19 mouse cellular contexts compared by ENCODE assay signal in the genomic region with DNA sequence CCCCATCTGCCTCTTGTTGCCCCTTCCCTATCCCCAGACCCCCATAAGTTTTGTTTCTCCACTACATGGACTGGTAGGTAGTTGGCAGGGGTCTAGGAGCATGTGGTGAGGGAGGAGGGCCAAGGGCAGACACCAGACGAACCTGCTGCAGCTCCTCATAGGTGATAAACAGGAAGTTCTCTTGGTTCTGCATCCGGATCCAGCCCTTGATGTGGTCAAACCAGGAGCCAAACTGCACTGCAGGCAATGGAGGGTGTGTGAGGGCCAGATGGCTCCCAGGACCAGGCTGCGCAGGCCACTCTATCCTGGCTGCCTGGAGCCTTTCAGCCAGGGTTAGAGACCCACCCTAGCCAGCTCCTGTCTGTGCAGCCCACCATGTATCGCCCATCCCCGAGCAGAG. TPM values are rescaled to one million over a fixed set of nuclear protein-coding genes. Genes with fewer than 3 reads are reported as not detected.
DNase-seq lines count a peak whose midpoint lies in the region; TF ChIP-seq lines count a peak whose summit lies in the region.
"Had no signal": no experiment of that assay in that cellular context is flagged by ENCODE, and none has a peak within 500 bp of the region (broad histone marks: within the 10 kb centered on the region; RNA-seq: fewer than 3 reads in every experiment).

No protein-coding gene starts in this region.

- H3K36me3 ChIP-seq in thymus, adult 2 months (ENCODE audit: control insufficient read depth, insufficient read depth, low read length): no peaks in the 10 kb centered on the region

- no peaks in the 10 kb centered on the region for H3K27me3 ChIP-seq in thymus, adult 2 months (ENCODE audit: control insufficient read depth, insufficient read depth, low read length)
- H3K27me3 ChIP-seq: limb, embryonic 15.5 days had no signal

- DNase-seq in 416B (ENCODE audit: low read depth): peak; percentile 30
- DNase-seq in CD4-positive, CD25-positive, alpha-beta regulatory T cell, adult 2 months (ENCODE audit: low read depth, low spot score): peak; percentile 86
- DNase-seq in induced T-regulatory cell, adult 2 months (ENCODE audit: low read depth): peak; percentile 87
- peak; percentile 83 for DNase-seq in thymus, adult 2 months
- DNase-seq in frontal cortex, adult 2 months (ENCODE audit: extremely low spot score in 1 of 2, low spot score in 1 of 2): no peak
- no peak for DNase-seq in ovary, postnatal 10 days (ENCODE audit: low spot score)
- DNase-seq in kidney, adult 8-10 months: no peak
- DNase-seq: adrenal gland, postnatal 10 days; cerebellum, adult 2 months; forebrain, postnatal 0 days; gastrocnemius, postnatal 14 days; heart, postnatal 36 days; lung, postnatal 14 days had no signal

- no peak for TF ChIP-seq CTCF in thymus, adult 2 months (IDR thresholded peaks at IDR 0.05; ENCODE audit: borderline replicate concordance, control insufficient read depth, extremely low read depth, insufficient read depth, low read length, poor library complexity)

- peaks cover 32% of the 10 kb centered on the region for H3K4me1 ChIP-seq in thymus, adult 2 months (replicated peaks; ENCODE audit: control insufficient read depth, insufficient read depth, low read length)

- H3K4me3 ChIP-seq in thymus, adult 2 months (ENCODE audit: control insufficient read depth, insufficient read depth, low read length): no peak overlapping the region
- H3K4me3 ChIP-seq: erythroblast, embryonic 14.5 days; limb, embryonic 15.5 days had no signal

- WGBS in thymus, adult 2 months: 10% methylated on average over 5 of the region's 5 CpGs

- peak overlapping the region; percentile 90 for H3K27ac ChIP-seq in thymus, adult 2 months (ENCODE audit: control insufficient read depth, insufficient read depth, low read length)
- H3K27ac ChIP-seq: limb, embryonic 15.5 days had no signal

- peak; percentile 47; the same call in 1 of the 2 replicates for TF ChIP-seq POLR2A in thymus, adult 2 months (IDR thresholded peaks at IDR 0.05; ENCODE audit: control insufficient read depth, extremely low read depth, insufficient read depth, low read length, poor library complexity)

RNA-seq across cellular contexts. Expression of gene Spaca4, which starts 7.9 kb away (rescaled TPM):
- not detected in 2 replicates for polyA plus RNA-seq in thymus, adult 2 months (2012; rRNA removed)
- not detected in 2 replicates for polyA plus RNA-seq in frontal cortex, adult 2 months (2012; rRNA removed)
- polyA plus RNA-seq: cerebellum, adult 2 months; embryonic facial prominence, embryonic 11.5 days; erythroblast, embryonic 14.5 days; forebrain, postnatal 0 days; heart, embryonic 11.5 days; kidney, embryonic 16.5 days; limb, embryonic 15.5 days; liver, embryonic 16.5 days had no signal

RNA-seq across cellular contexts. Expression of gene Fam83e, which starts 12.5 kb away (rescaled TPM):
- 1.5 and 1.7 TPM in 2 replicates for polyA plus RNA-seq in thymus, adult 2 months (2012; rRNA removed)
- 0.18 and 0.21 TPM in 2 replicates for polyA plus RNA-seq in frontal cortex, adult 2 months (2012; rRNA removed)
- polyA plus RNA-seq: forebrain, postnatal 0 days had no signal

RNA-seq across cellular contexts. Expression of gene Sphk2, which starts 15.7 kb away (rescaled TPM):
- 87.4 and 88.1 TPM in 2 replicates for polyA plus RNA-seq in thymus, adult 2 months (2012; rRNA removed)
- 22.4 and 23.3 TPM in 2 replicates for polyA plus RNA-seq in frontal cortex, adult 2 months (2012; rRNA removed)

RNA-seq across cellular contexts. Expression of gene Rpl18, which starts 18.2 kb away (rescaled TPM):
- polyA plus RNA-seq in thymus, adult 2 months (2012; rRNA removed): 2,384 and 2,707 TPM in 2 replicates
- polyA plus RNA-seq in frontal cortex, adult 2 months (2012; rRNA removed): 280 and 304 TPM in 2 replicates

RNA-seq across cellular contexts. Expression of gene Dbp, which starts 28.6 kb away (rescaled TPM):
- 28.2 and 31.3 TPM in 2 replicates for polyA plus RNA-seq in thymus, adult 2 months (2012; rRNA removed)
- polyA plus RNA-seq in frontal cortex, adult 2 months (2012; rRNA removed): 208 and 221 TPM in 2 replicates

Comparison
In these comparisons a context has a peak if more than half of its experiments do, and no peak if none do; other contexts are left out.
1. DNase-seq: peak in 416B (single experiment), CD4-positive, CD25-positive, alpha-beta regulatory T cell, adult 2 months (single experiment), induced T-regulatory cell, adult 2 months (single experiment) and thymus, adult 2 months (single experiment); none in frontal cortex, adult 2 months (0 of 2), ovary, postnatal 10 days (single experiment) and kidney, adult 8-10 months (0 of 2).